Mouse (Mus musculus): ENCODE results near the gene Nav2.

Gene Nav2

GRCm38 (mm10) chr7:49316600-49316999, 408.1 kb downstream of the Nav2 start:
- in situ Hi-C loops (cut with MboI, MseI), result no loop called here

GRCm38 (mm10) chr7:49318183-49318897, 409.8 kb downstream of the Nav2 start:
- in situ Hi-C loops (cut with MboI, MseI), result no loop called here

- in situ Hi-C loops (cut with MboI, MseI), result no loop called here
Measured at GRCm38 (mm10) chr7:49318898-49319293, 410.4 kb downstream of the Nav2 start.

GRCm38 (mm10) chr7:49319981-49320380, 411.5 kb downstream of the Nav2 start:
- in situ Hi-C loops (cut with MboI, MseI), result no loop called here

GRCm38 (mm10) chr7:49321124-49321531, 412.6 kb downstream of the Nav2 start:
- in situ Hi-C loops (cut with MboI, MseI), result no loop called here

GRCm38 (mm10) chr7:49322179-49322578, 413.7 kb downstream of the Nav2 start:
- in situ Hi-C loops (cut with MboI, MseI), result no loop called here

GRCm38 (mm10) chr7:49324575-49324974, 416.1 kb downstream of the Nav2 start:
- in situ Hi-C loops (cut with MboI, MseI), result no loop called here

GRCm38 (mm10) chr7:49326136-49326722, 417.7 kb downstream of the Nav2 start:
- in situ Hi-C loops (cut with MboI, MseI), result no loop called here

GRCm38 (mm10) chr7:49326967-49327742, 418.6 kb downstream of the Nav2 start:
- in situ Hi-C loops (cut with MboI, MseI), result no loop called here

- in situ Hi-C loops (cut with MboI, MseI), result loop anchor here in 1 of 2 experiments (10.0 kb wide), 1 partner anchor 1295 kb away; no protein-coding TSS in a partner anchor
Measured at GRCm38 (mm10) chr7:49330181-49330580, 421.7 kb downstream of the Nav2 start.

- in situ Hi-C loops (cut with MboI, MseI), result loop anchor here in 1 of 2 experiments (10.0 kb wide), 1 partner anchor 1297 kb away; no protein-coding TSS in a partner anchor
Measured at GRCm38 (mm10) chr7:49331939-49332338, 423.4 kb downstream of the Nav2 start.

GRCm38 (mm10) chr7:49332644-49333043, 424.1 kb downstream of the Nav2 start:
- in situ Hi-C loops (cut with MboI, MseI), result loop anchor here in 1 of 2 experiments (10.0 kb wide), 1 partner anchor 1298 kb away; no protein-coding TSS in a partner anchor

- in situ Hi-C loops (cut with MboI, MseI), result loop anchor here in 1 of 2 experiments (10.0 kb wide), 1 partner anchor 1299 kb away; no protein-coding TSS in a partner anchor
Measured at GRCm38 (mm10) chr7:49334163-49334562, 425.6 kb downstream of the Nav2 start.

- in situ Hi-C loops (cut with MboI, MseI), result loop anchor here in 1 of 2 experiments (10.0 kb wide), 1 partner anchor 1300 kb away; no protein-coding TSS in a partner anchor
Measured at GRCm38 (mm10) chr7:49335056-49335455, 426.5 kb downstream of the Nav2 start.

GRCm38 (mm10) chr7:49336725-49337124, 428.2 kb downstream of the Nav2 start:
- in situ Hi-C loops (cut with MboI, MseI), result loop anchor here in 1 of 2 experiments (10.0 kb wide), 1 partner anchor 1302 kb away; no protein-coding TSS in a partner anchor

- in situ Hi-C loops (cut with MboI, MseI), result loop anchor here in 1 of 2 experiments (10.0 kb wide), 1 partner anchor 1303 kb away; no protein-coding TSS in a partner anchor
Measured at GRCm38 (mm10) chr7:49337710-49338109, 429.2 kb downstream of the Nav2 start.

- in situ Hi-C loops (cut with MboI, MseI), result loop anchor here in 1 of 2 experiments (10.0 kb wide), 1 partner anchor 1305 kb away; no protein-coding TSS in a partner anchor
Measured at GRCm38 (mm10) chr7:49339953-49340352, 431.4 kb downstream of the Nav2 start.

GRCm38 (mm10) chr7:49341151-49341918, 432.8 kb downstream of the Nav2 start:
- in situ Hi-C loops (cut with MboI, MseI), result no loop called here

GRCm38 (mm10) chr7:49341919-49342529, 433.5 kb downstream of the Nav2 start:
- in situ Hi-C loops (cut with MboI, MseI), result no loop called here

GRCm38 (mm10) chr7:49342556-49343080, 434.1 kb downstream of the Nav2 start:
- in situ Hi-C loops (cut with MboI, MseI), result no loop called here

All from T-helper 17 cell (primary cell).